Mouse (Mus musculus) neural tube, embryonic 11.5 days (tissue): Measurements from ENCODE around the gene Il1rn. TPM values are rescaled to one million over a fixed set of nuclear protein-coding genes. Genes with fewer than 3 reads are reported as not detected.

ENCODE experiments used
- ATAC-seq: fragments of 200-750 bp; cut with Nextera tagmentation; 2 replicates; pipeline ENCODE4 v1.8.0; 2017; ENCODE audit warnings: moderate number of reproducible peaks, mild to moderate bottlenecking, moderate TSS enrichment, moderate library complexity; ENCODE audit not compliant: insufficient read depth, low FRiP score, low TSS enrichment
- DNase-seq: peaks from one replicate; pipeline ENCODE4 v3.0.0-alpha.2; 2015; ENCODE audit warnings: low spot score
- H3K27ac ChIP-seq: fragments of 300-500 bp; sonication (generic); 2 replicates; pipeline ENCODE4 v1.5.1; 2014; ENCODE audit warnings: low read depth, mild to moderate bottlenecking, low read length
- H3K27me3 ChIP-seq: fragments of 300-500 bp; sonication (generic); 2 replicates; pipeline ENCODE4 v1.6.1; 2014; ENCODE audit warnings: mild to moderate bottlenecking, low read length, mixed read lengths; ENCODE audit not compliant: control insufficient read depth, insufficient read depth
- H3K36me3 ChIP-seq: fragments of 300-500 bp; sonication (generic); 2 replicates; pipeline ENCODE4 v1.6.1; 2014; ENCODE audit warnings: mild to moderate bottlenecking, low read length, moderate library complexity, mixed read lengths; ENCODE audit not compliant: control insufficient read depth, insufficient read depth
- H3K4me1 ChIP-seq: fragments of 300-500 bp; sonication (generic); 2 replicates; pipeline ENCODE4 v1.6.1; 2014; ENCODE audit warnings: low read length, mixed read lengths; ENCODE audit not compliant: control insufficient read depth, insufficient read depth
- H3K4me2 ChIP-seq: fragments of 300-500 bp; sonication (generic); 2 replicates; pipeline ENCODE4 v1.6.1; 2014; ENCODE audit warnings: low read depth, mild to moderate bottlenecking, moderate library complexity
- H3K4me3 ChIP-seq: fragments of 300-500 bp; sonication (generic); 2 replicates; pipeline ENCODE4 v1.5.1; 2014; ENCODE audit warnings: low read depth, low read length
- H3K9ac ChIP-seq: fragments of 300-500 bp; sonication (generic); 2 replicates; pipeline ENCODE4 v1.6.1; 2014; ENCODE audit warnings: mild to moderate bottlenecking, low read length
- H3K9me3 ChIP-seq: fragments of 300-500 bp; sonication (generic); 2 replicates; pipeline ENCODE4 v1.6.1; 2016; ENCODE audit warnings: low read length; ENCODE audit not compliant: control insufficient read depth
- WGBS: fragments of 180-500 bp; shearing (Covaris S2); extraction: QIAGEN DNeasy Blood & Tissue Kit; methylation state at CpG from one replicate; pipeline ENCODE4 v1.1.7; 2014; 5-methylcytosine and 5-hydroxymethylcytosine counted together
- polyA plus RNA-seq: library from polyadenylated mRNA; unstranded; fragments of >200 nt; fragmentation: Nextera tagmentation; extraction: Ambion mirVana; gene quantifications from 2 replicates; pipeline ENCODE4 v1.2.1, GENCODE M21; 2014

Il1rn gene
- polyA plus RNA-seq, 1 experiment from 2014 or later: not detected

GRCm38 (mm10) chr2:24344619-24345018 lies 8.0 kb downstream of the Il1rn start:
- Histone ChIP-seq H3K27me3 (no peaks in the 10 kb centered on the region), H3K4me2 (no peak overlapping the region), H3K9ac (no peak overlapping the region), H3K4me3 (no peak overlapping the region), H3K27ac (no peak overlapping the region), H3K4me1 (no peaks in the 10 kb centered on the region), H3K36me3 (no peaks in the 10 kb centered on the region), H3K9me3 (no peaks in the 10 kb centered on the region)
- DNase-seq: no peak
- 81% methylated on average over 4 of the region's 4 CpGs for WGBS
- no peak for ATAC-seq

- Histone ChIP-seq H3K27ac (no peak overlapping the region), H3K4me2 (no peak overlapping the region), H3K4me1 (no peaks in the 10 kb centered on the region), H3K36me3 (no peaks in the 10 kb centered on the region), H3K9me3 (no peaks in the 10 kb centered on the region), H3K9ac (no peak overlapping the region), H3K4me3 (no peak overlapping the region), H3K27me3 (no peaks in the 10 kb centered on the region)
- 71% methylated on average over 8 of the region's 8 CpGs for WGBS
- ATAC-seq (no peak), DNase-seq (no peak)
Observed at GRCm38 (mm10) chr2:24345056-24345455, 8.4 kb downstream of the Il1rn start.

GRCm38 (mm10) chr2:24347926-24348325 lies 11.3 kb downstream of the Il1rn start:
- Histone ChIP-seq H3K4me3 (no peak overlapping the region), H3K9ac (no peak overlapping the region), H3K4me1 (no peaks in the 10 kb centered on the region), H3K36me3 (no peaks in the 10 kb centered on the region), H3K27ac (no peak overlapping the region), H3K4me2 (no peak overlapping the region), H3K9me3 (no peaks in the 10 kb centered on the region), H3K27me3 (no peaks in the 10 kb centered on the region)
- no peak for DNase-seq
- WGBS: 92% methylated on average over 1 of the region's 1 CpGs
- ATAC-seq: no peak

GRCm38 (mm10) chr2:24351159-24351558 lies 14.5 kb downstream of the Il1rn start:
- no peaks in the 10 kb centered on the region for H3K4me1 ChIP-seq
- 83% methylated on average over 2 of the region's 2 CpGs for WGBS
- H3K27ac ChIP-seq: no peak overlapping the region
- no peak overlapping the region for H3K4me3 ChIP-seq
- no peaks in the 10 kb centered on the region for H3K9me3 ChIP-seq
- no peaks in the 10 kb centered on the region for H3K27me3 ChIP-seq
- H3K36me3 ChIP-seq: no peaks in the 10 kb centered on the region
- H3K4me2 ChIP-seq: no peak overlapping the region
- H3K9ac ChIP-seq: no peak overlapping the region
- ATAC-seq: no peak
- DNase-seq: no peak

- Histone ChIP-seq H3K27me3 (no peaks in the 10 kb centered on the region), H3K9me3 (no peaks in the 10 kb centered on the region), H3K36me3 (no peaks in the 10 kb centered on the region), H3K27ac (no peak overlapping the region), H3K4me3 (no peak overlapping the region), H3K9ac (no peak overlapping the region), H3K4me1 (no peaks in the 10 kb centered on the region), H3K4me2 (no peak overlapping the region)
- DNase-seq (no peak), ATAC-seq (no peak)
- 96% methylated on average over 2 of the region's 2 CpGs for WGBS
Observed at GRCm38 (mm10) chr2:24353042-24353441, 16.4 kb downstream of the Il1rn start.

- Histone ChIP-seq H3K4me2 (no peak overlapping the region), H3K36me3 (no peaks in the 10 kb centered on the region), H3K4me3 (no peak overlapping the region), H3K9me3 (no peaks in the 10 kb centered on the region), H3K4me1 (no peaks in the 10 kb centered on the region), H3K27ac (no peak overlapping the region), H3K27me3 (no peaks in the 10 kb centered on the region), H3K9ac (no peak overlapping the region)
- DNase-seq (no peak), ATAC-seq (no peak)
- WGBS: 6% methylated on average over 1 of the region's 1 CpGs
Observed at GRCm38 (mm10) chr2:24357642-24358041, 21.0 kb downstream of the Il1rn start.

- Histone ChIP-seq H3K9me3 (no peaks in the 10 kb centered on the region), H3K27me3 (no peaks in the 10 kb centered on the region), H3K4me1 (no peaks in the 10 kb centered on the region), H3K36me3 (no peaks in the 10 kb centered on the region), H3K4me3 (no peak overlapping the region), H3K9ac (no peak overlapping the region), H3K4me2 (no peak overlapping the region), H3K27ac (no peak overlapping the region)
- no peak for DNase-seq
- 96% methylated on average over 1 of the region's 1 CpGs for WGBS
- no peak for ATAC-seq
Observed at GRCm38 (mm10) chr2:24359347-24359746, 22.7 kb downstream of the Il1rn start.

- Histone ChIP-seq H3K4me3 (no peak overlapping the region), H3K27ac (no peak overlapping the region), H3K27me3 (peaks cover 6% of the 10 kb centered on the region; the same call in 1 of the 2 replicates), H3K9ac (no peak overlapping the region), H3K36me3 (no peaks in the 10 kb centered on the region), H3K9me3 (no peaks in the 10 kb centered on the region), H3K4me2 (no peak overlapping the region), H3K4me1 (no peaks in the 10 kb centered on the region)
- ATAC-seq: no peak
- WGBS: 87% methylated on average over 3 of the region's 3 CpGs
- no peak for DNase-seq
Observed at GRCm38 (mm10) chr2:24363818-24364217, 27.2 kb downstream of the Il1rn start.

GRCm38 (mm10) chr2:24366214-24366975 lies 29.7 kb downstream of the Il1rn start:
- Histone ChIP-seq H3K27ac (no peak overlapping the region), H3K9me3 (no peaks in the 10 kb centered on the region), H3K27me3 (peaks cover 6% of the 10 kb centered on the region; the same call in 1 of the 2 replicates), H3K4me3 (no peak overlapping the region), H3K4me2 (no peak overlapping the region), H3K36me3 (no peaks in the 10 kb centered on the region), H3K4me1 (no peaks in the 10 kb centered on the region), H3K9ac (no peak overlapping the region)
- WGBS: 79% methylated on average over 12 of the region's 12 CpGs
- DNase-seq (no peak), ATAC-seq (no peak)
